Mouse (Mus musculus) liver, embryonic 14.5 days (tissue): ENCODE measurements around the gene Stat4. TPM values are rescaled to one million over a fixed set of nuclear protein-coding genes. Genes with fewer than 3 reads are reported as not detected.
"Not testable (repeated sequence)": the region's sequence is repeated elsewhere in the genome, so short reads cannot be mapped to it uniquely, and the experiment has no call there.

Source experiments
- ATAC-seq: fragments of 200-750 bp; cut with Nextera tagmentation; 2 replicates; pipeline ENCODE4 v1.8.0; 2017; ENCODE audit warnings: moderate number of reproducible peaks, mild to moderate bottlenecking, moderate library complexity; ENCODE audit not compliant: insufficient read depth
- DNase-seq, 3 experiments: peaks; one replicate each; pipeline ENCODE4 v3.0.0-alpha.2; 2012 to 2013; ENCODE audit warnings: low read depth in 3 of 3, low spot score in 3 of 3
- H3K27ac ChIP-seq: fragments of 300-500 bp; sonication (generic); 2 replicates; pipeline ENCODE4 v1.5.1; 2014; ENCODE audit warnings: moderate library complexity, mild to moderate bottlenecking, control low read depth, inconsistent platforms
- H3K27me3 ChIP-seq: fragments of 300-500 bp; sonication (generic); 2 replicates; pipeline ENCODE4 v1.6.1; 2014; ENCODE audit warnings: mild to moderate bottlenecking, low read length, moderate library complexity; ENCODE audit not compliant: control insufficient read depth, insufficient read depth
- H3K36me3 ChIP-seq: fragments of 300-500 bp; sonication (generic); replicated peaks from 2 replicates; pipeline ENCODE4 v1.6.1; 2014; ENCODE audit warnings: low read depth; ENCODE audit not compliant: control insufficient read depth, insufficient read depth
- H3K4me1 ChIP-seq, 2 experiments: fragments of 200-500 bp in 1 of 2; fragments of 300-500 bp in 1 of 2; sonication (generic) in 1 of 2; replicated peaks; 2 replicates each; pipeline ENCODE4 v1.6.1; 2012 to 2014; ENCODE audit warnings: antibody characterized with exemption in 1 of 2, inconsistent platforms in 1 of 2, low read length in 1 of 2; ENCODE audit not compliant: control insufficient read depth in 2 of 2, insufficient read depth in 2 of 2
- H3K4me2 ChIP-seq: fragments of 300-500 bp; sonication (generic); 2 replicates; pipeline ENCODE4 v1.6.1; 2014; ENCODE audit warnings: low read depth, mild to moderate bottlenecking, control low read depth, moderate library complexity
- H3K4me3 ChIP-seq, 2 experiments: fragments of 200-500 bp in 1 of 2; fragments of 300-500 bp in 1 of 2; sonication (generic) in 1 of 2; 2 replicates each; pipeline ENCODE4 v1.5.1; 2012 to 2014; ENCODE audit warnings: low read depth in 2 of 2, low read length in 2 of 2, mild to moderate bottlenecking in 2 of 2, control low read depth in 1 of 2, inconsistent platforms in 1 of 2, moderate library complexity in 1 of 2; ENCODE audit not compliant: insufficient read depth in 1 of 2
- H3K9ac ChIP-seq: fragments of 300-500 bp; sonication (generic); replicated peaks from 2 replicates; pipeline ENCODE4 v1.6.1; 2014; ENCODE audit warnings: mild to moderate bottlenecking, control low read depth, moderate library complexity
- H3K9me3 ChIP-seq: fragments of 300-500 bp; sonication (generic); 2 replicates; pipeline ENCODE4 v1.6.1; 2016; ENCODE audit warnings: low read length, mixed read lengths; ENCODE audit not compliant: control insufficient read depth
- CTCF ChIP-seq: IDR thresholded peaks from 2 replicates; pipeline ENCODE4 v1.5.1; 2016; ENCODE audit warnings: antibody characterized with exemption, low read depth, control low read depth
- EP300 ChIP-seq: IDR thresholded peaks from 2 replicates; pipeline ENCODE4 v1.6.1; 2016; ENCODE audit warnings: antibody characterized with exemption, low read depth
- WGBS: fragments of 180-500 bp; shearing (Covaris S2); extraction: QIAGEN DNeasy Blood & Tissue Kit; methylation state at CpG from one replicate; pipeline ENCODE4 v1.1.7; 2014; ENCODE audit not compliant: insufficient replicate concordance; 5-methylcytosine and 5-hydroxymethylcytosine counted together
- polyA plus RNA-seq, 2 experiments: library from polyadenylated mRNA; depleted of rRNA in 1 of 2; stranded (reverse) in 1 of 2; unstranded in 1 of 2; fragments of >200 nt; fragmentation: Nextera tagmentation in 1 of 2; extraction: Ambion mirVana in 1 of 2; gene quantifications; 2 replicates each; pipeline versions ENCODE4 v1.2.1 to v1.2.3; 2012 to 2014

Stat4 gene
- polyA plus RNA-seq, 2 experiments = 0.42 to 1.5 TPM

DNA sequence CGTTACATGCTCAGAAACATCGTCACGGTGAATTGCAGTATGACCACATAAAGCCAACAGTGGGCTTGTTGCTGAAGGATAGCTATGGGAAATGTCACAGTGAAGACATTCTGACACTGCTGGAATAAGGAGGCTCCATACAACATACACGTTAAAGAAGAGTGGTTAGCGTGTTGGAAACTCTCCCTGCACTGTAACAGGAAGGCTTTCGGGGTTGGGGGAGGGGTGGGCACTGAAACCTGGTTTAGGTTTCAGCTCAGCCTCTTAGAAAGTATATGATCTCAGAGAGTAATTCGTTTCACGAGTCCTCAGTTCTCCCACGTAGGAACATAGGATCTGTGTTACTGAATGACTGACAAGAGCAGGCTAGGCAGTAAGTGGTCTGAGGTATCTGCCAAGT lies 52.7 kb downstream of the Stat4 start:
- Histone ChIP-seq H3K4me1 (no peaks in the 10 kb centered on the region), H3K9ac (no peak overlapping the region), H3K27ac (no peak overlapping the region), H3K4me3 (no peak overlapping the region), H3K36me3 (no peaks in the 10 kb centered on the region), H3K27me3 (no peaks in the 10 kb centered on the region), H3K9me3 (no peaks in the 10 kb centered on the region), H3K4me2 (no peak overlapping the region)
- no peak for TF ChIP-seq CTCF
- no peak for TF ChIP-seq EP300
- DNase-seq (no peak), ATAC-seq (no peak)
- WGBS = 68% methylated on average over 9 of the region's 9 CpGs

DNA sequence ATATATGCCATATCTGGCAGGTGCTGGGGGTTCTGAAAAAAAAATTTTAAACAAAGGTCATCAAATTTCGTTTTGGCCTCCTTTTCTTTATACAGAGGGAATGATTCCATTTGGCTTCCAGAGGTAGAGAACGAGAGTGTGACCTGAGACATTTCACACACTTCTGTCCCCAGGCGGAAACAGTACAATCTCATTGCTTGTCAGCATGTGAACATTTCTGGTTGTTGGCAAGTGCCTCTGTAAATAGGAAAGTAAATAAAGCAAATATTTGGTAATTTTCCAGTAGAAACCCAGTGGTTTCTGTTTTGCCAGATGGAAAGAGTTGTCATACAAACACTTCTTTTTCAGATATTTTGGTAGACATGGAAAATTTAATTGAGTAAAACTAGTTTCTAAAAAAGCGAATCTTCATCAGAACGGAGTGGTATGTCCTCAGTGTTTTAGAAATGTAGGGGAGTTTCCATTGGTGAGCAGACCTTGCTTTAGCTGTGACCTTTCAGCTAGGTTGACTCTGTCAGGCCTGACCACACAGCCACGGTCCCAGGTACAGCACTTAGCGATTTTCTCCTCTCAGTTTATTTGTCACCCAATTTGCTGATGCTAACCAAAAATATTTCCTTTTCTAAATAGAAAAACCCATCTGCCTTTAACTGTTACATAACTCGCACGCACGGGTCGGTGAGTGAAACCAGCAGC lies 53.6 kb downstream of the Stat4 start:
- Histone ChIP-seq H3K4me1 (no peaks in the 10 kb centered on the region), H3K27ac (no peak overlapping the region), H3K9ac (no peak overlapping the region), H3K9me3 (no peaks in the 10 kb centered on the region), H3K4me3 (no peak overlapping the region), H3K36me3 (no peaks in the 10 kb centered on the region), H3K27me3 (no peaks in the 10 kb centered on the region), H3K4me2 (no peak overlapping the region)
- TF ChIP-seq CTCF = no peak
- no peak for TF ChIP-seq EP300
- 67% methylated on average over 11 of the region's 11 CpGs for WGBS
- DNase-seq = no peak
- ATAC-seq = no peak

DNA sequence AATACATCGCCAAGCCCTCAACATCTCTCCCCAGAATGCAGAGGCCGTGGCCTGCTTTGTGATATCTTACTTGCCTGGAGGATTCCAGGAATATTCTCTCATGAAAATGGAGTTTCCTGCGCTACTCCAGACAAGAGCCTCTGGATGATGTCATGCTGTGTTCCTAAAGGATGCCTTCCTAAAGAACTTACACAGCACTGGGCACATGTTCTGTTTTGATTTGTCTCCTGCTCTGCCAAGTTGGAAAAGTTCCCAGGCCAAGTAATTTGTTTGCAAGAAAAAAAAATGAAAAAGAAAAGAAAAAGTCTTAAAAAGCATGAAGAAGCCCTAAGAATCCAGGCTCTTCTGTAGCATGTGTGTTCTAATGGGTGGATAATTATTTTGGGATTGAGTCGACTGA lies 56.2 kb downstream of the Stat4 start:
- Histone ChIP-seq H3K27me3 (no peaks in the 10 kb centered on the region), H3K4me2 (no peak overlapping the region), H3K36me3 (no peaks in the 10 kb centered on the region), H3K4me1 (no peaks in the 10 kb centered on the region), H3K27ac (no peak overlapping the region), H3K9ac (no peak overlapping the region), H3K9me3 (no peaks in the 10 kb centered on the region), H3K4me3 (no peak overlapping the region)
- DNase-seq = no peak
- ATAC-seq = no peak
- TF ChIP-seq EP300 (no peak), CTCF (no peak)
- WGBS = 59% methylated on average over 4 of the region's 4 CpGs

DNA sequence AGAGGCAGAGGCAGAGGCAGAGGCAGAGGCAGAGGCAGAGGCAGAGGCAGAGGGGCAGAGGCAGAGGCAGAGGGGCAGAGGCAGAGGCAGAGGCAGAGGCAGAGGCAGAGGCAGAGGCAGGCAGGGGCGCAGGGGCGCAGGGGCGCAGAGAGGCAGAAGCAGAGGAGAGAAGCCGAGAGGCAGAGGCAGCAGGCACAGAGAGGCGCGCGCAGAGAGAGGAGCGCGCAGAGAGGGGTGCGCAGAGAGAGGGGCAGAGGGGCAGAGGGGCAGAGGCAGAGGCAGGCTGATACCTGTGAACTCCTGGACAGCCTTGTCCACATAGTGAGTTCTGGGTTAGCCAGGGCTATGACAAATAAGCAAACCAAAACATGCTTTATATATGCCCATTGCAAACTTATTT lies 59.9 kb downstream of the Stat4 start:
- not testable (repeated sequence) for H3K9me3 ChIP-seq, H3K36me3 ChIP-seq, H3K27ac ChIP-seq, H3K27me3 ChIP-seq, H3K4me2 ChIP-seq, ATAC-seq, H3K9ac ChIP-seq, H3K4me1 ChIP-seq, H3K4me3 ChIP-seq, DNase-seq
- 90% methylated on average over 10 of the region's 10 CpGs for WGBS

DNA sequence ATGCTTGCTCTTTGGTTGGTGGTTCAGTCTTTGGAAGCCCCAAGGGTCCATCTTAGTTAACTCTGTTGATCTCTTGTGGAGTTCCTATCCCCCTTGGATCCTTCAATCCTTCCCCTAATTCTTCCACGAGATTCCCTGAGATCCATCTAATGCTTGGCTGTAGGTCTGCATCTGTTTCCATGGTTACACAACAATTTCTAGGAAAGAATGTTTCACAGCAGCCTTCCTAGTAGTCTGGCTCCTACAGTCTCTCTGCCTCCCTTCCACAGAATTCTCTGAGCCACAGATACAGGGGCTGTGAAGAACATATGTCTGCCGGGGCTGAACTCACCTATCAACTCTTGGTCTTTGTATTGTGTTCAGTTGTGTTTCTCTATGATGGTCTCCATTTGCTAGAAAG lies 61.8 kb downstream of the Stat4 start:
- Histone ChIP-seq H3K9ac (no peak overlapping the region), H3K9me3 (no peaks in the 10 kb centered on the region), H3K4me2 (no peak overlapping the region), H3K4me3 (no peak overlapping the region), H3K4me1 (peaks cover 0 to 2% of the 10 kb centered on the region in 2 experiments; a peak in 1 of 4 replicates), H3K27ac (no peak overlapping the region), H3K36me3 (no peaks in the 10 kb centered on the region), H3K27me3 (no peaks in the 10 kb centered on the region)
- ATAC-seq (no peak), DNase-seq (no peak)
- TF ChIP-seq CTCF (no peak), EP300 (no peak)
- 51% methylated on average over 2 of the region's 2 CpGs for WGBS
